ENCODE assay signal across 16 mouse cellular contexts in the genomic region with DNA sequence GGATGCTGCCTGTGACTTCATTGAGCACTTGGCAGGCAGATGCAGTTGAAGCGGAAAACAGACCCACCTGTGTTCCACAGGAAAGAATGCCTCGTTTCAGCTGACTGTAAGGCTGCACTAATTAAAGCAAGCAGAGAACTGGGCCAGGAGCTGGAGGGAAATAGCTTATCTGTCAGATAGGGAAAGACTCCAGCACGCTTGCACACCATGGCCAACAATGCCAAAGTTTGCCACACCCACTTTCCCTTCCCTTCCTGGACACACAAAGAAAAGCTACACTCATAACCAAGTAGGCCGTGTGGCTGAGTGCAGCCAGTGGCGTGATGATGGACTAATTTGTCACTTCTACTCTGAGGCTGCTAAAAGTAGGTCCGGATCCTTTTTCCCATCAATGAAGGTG.
DNase-seq lines count a peak whose midpoint lies in the region; ATAC-seq lines count a peak whose summit lies in the region.
"Had no signal": no experiment of that assay in that cellular context is flagged by ENCODE, and none has a peak within 500 bp of the region (broad histone marks: within the 10 kb centered on the region; RNA-seq: fewer than 3 reads in every experiment).

No protein-coding gene starts in this region.

- no peaks in the 10 kb centered on the region for H3K36me3 ChIP-seq in heart, embryonic 14.5 days (ENCODE audit: control insufficient read depth, insufficient read depth, low read length)
- H3K36me3 ChIP-seq: liver, embryonic 12.5 days; stomach, embryonic 15.5 days had no signal

- H3K4me3 ChIP-seq in heart, embryonic 14.5 days (ENCODE audit: control insufficient read depth in 1 of 2, insufficient read depth in 1 of 2, low read depth in 1 of 2, low read length in 2 of 2): no peak overlapping the region
- H3K4me3 ChIP-seq: liver, embryonic 12.5 days; megakaryocyte, embryonic 14.5 days; stomach, embryonic 15.5 days had no signal

- H3K27me3 ChIP-seq in heart, embryonic 14.5 days (ENCODE audit: control insufficient read depth, insufficient read depth, low read length): no peaks in the 10 kb centered on the region
- H3K27me3 ChIP-seq: liver, embryonic 12.5 days; stomach, embryonic 15.5 days had no signal

- H3K9me3 ChIP-seq in heart, embryonic 14.5 days (ENCODE audit: control insufficient read depth, low read length): no peaks in the 10 kb centered on the region
- H3K9me3 ChIP-seq: liver, embryonic 12.5 days; stomach, embryonic 15.5 days had no signal

- ATAC-seq in heart, embryonic 14.5 days (ENCODE audit: insufficient number of reproducible peaks, insufficient read depth, low FRiP score, low read depth): peak; percentile 72
- ATAC-seq: CD4-positive, CD25-positive, alpha-beta regulatory T cell, adult 4 months; intestine, postnatal 0 days; liver, embryonic 12.5 days had no signal

- peaks cover 29 to 52% of the 10 kb centered on the region in 2 experiments for H3K4me1 ChIP-seq in heart, embryonic 14.5 days (ENCODE audit: control insufficient read depth in 2 of 2, insufficient read depth in 2 of 2, low read length in 2 of 2)
- H3K4me1 ChIP-seq: liver, embryonic 12.5 days; stomach, embryonic 15.5 days had no signal

- 25% methylated on average over 6 of the region's 6 CpGs for WGBS in heart, embryonic 14.5 days

- peak; percentile 40 for DNase-seq in gastrocnemius, postnatal 25 days
- DNase-seq in gastrocnemius, postnatal 10 days: no peak
- DNase-seq in heart, adult 18-20 months: peak; percentile 77 to 89
- DNase-seq in kidney, postnatal 25 days: peak; percentile 51 to 69
- DNase-seq in layer of hippocampus, postnatal 10 days (ENCODE audit: low spot score in 2 of 2): no peak
- no peak for DNase-seq in neural tube, embryonic 10.5 days (ENCODE audit: extremely low spot score, low spot score)
- no peak for DNase-seq in left cerebral cortex, adult 9 months (ENCODE audit: low spot score in 2 of 2)
- DNase-seq: adrenal gland, postnatal 10 days; embryo, embryonic 11 days; right cerebral cortex, postnatal 4 days had no signal

- H3K4me2 ChIP-seq in heart, embryonic 14.5 days (ENCODE audit: low read length): 0 out of 2 replicates have a peak overlapping the region, but pooled peaks have one; percentile 3
- H3K4me2 ChIP-seq: liver, embryonic 12.5 days; stomach, embryonic 15.5 days had no signal

- peak overlapping the region; percentile 33 to 77; a peak in 3 of 4 replicates for H3K27ac ChIP-seq in heart, embryonic 14.5 days (replicated peaks in 1 of 2; ENCODE audit: control insufficient read depth in 1 of 2, insufficient read depth in 1 of 2, low read depth in 2 of 2, low read length in 2 of 2)
- H3K27ac ChIP-seq: liver, embryonic 12.5 days; stomach, embryonic 15.5 days had no signal

- H3K9ac ChIP-seq in heart, embryonic 14.5 days (ENCODE audit: low read length): no peak overlapping the region
- H3K9ac ChIP-seq: liver, embryonic 12.5 days; stomach, embryonic 15.5 days had no signal

Comparison
In these comparisons a context has a peak if more than half of its experiments do, and no peak if none do; other contexts are left out.
1. DNase-seq: peak in gastrocnemius, postnatal 25 days (single experiment), heart, adult 18-20 months (2 of 2) and kidney, postnatal 25 days (2 of 2); none in gastrocnemius, postnatal 10 days (single experiment), layer of hippocampus, postnatal 10 days (0 of 2), neural tube, embryonic 10.5 days (single experiment) and left cerebral cortex, adult 9 months (0 of 2).